Mouse (Mus musculus) midbrain, embryonic 11.5 days (tissue): ENCODE results near the gene Phkb. TPM values are rescaled to one million over a fixed set of nuclear protein-coding genes. Genes with fewer than 3 reads are reported as not detected.

Source experiments
- ATAC-seq: fragments of 200-750 bp; cut with Nextera tagmentation; 2 replicates; pipeline ENCODE4 v1.8.0; 2017; ENCODE audit warnings: moderate TSS enrichment, moderate library complexity; ENCODE audit not compliant: low FRiP score
- DNase-seq: peaks from one replicate; pipeline ENCODE4 v3.0.0; 2015; ENCODE audit warnings: low spot score; ENCODE audit errors: missing footprints
- H3K27ac ChIP-seq: fragments of 300-500 bp; sonication (generic); 2 replicates; pipeline ENCODE4 v1.5.1; 2014; ENCODE audit warnings: low read depth, low read length
- H3K27me3 ChIP-seq: fragments of 300-500 bp; sonication (generic); 2 replicates; pipeline ENCODE4 v1.6.1; 2014; ENCODE audit warnings: mild to moderate bottlenecking, low read length, moderate library complexity, mixed read lengths; ENCODE audit not compliant: control insufficient read depth, insufficient read depth
- H3K36me3 ChIP-seq: fragments of 300-500 bp; sonication (generic); 2 replicates; pipeline ENCODE4 v1.6.1; 2014; ENCODE audit warnings: mild to moderate bottlenecking, low read length, moderate library complexity, mixed read lengths; ENCODE audit not compliant: control insufficient read depth, insufficient read depth
- H3K4me1 ChIP-seq: fragments of 300-500 bp; sonication (generic); 2 replicates; pipeline ENCODE4 v1.6.1; 2014; ENCODE audit warnings: low read length; ENCODE audit not compliant: control insufficient read depth, insufficient read depth
- H3K4me2 ChIP-seq: fragments of 300-500 bp; sonication (generic); 2 replicates; pipeline ENCODE4 v1.6.1; 2014; ENCODE audit warnings: mild to moderate bottlenecking, moderate library complexity
- H3K4me3 ChIP-seq: fragments of 300-500 bp; sonication (generic); 2 replicates; pipeline ENCODE4 v1.5.1; 2014; ENCODE audit warnings: low read depth, low read length
- H3K9ac ChIP-seq: fragments of 300-500 bp; sonication (generic); 2 replicates; pipeline ENCODE4 v1.6.1; 2014; ENCODE audit warnings: low read length
- H3K9me3 ChIP-seq: fragments of 300-500 bp; sonication (generic); 2 replicates; pipeline ENCODE4 v1.6.1; 2016; ENCODE audit warnings: low read length; ENCODE audit not compliant: control insufficient read depth
- WGBS: fragments of 180-500 bp; shearing (Covaris S2); extraction: QIAGEN DNeasy Blood & Tissue Kit; methylation state at CpG from one replicate; pipeline ENCODE4 v1.1.7; 2014; 5-methylcytosine and 5-hydroxymethylcytosine counted together
- polyA plus RNA-seq: library from polyadenylated mRNA; unstranded; fragments of >200 nt; fragmentation: Nextera tagmentation; extraction: Ambion mirVana; gene quantifications from 2 replicates; pipeline ENCODE4 v1.2.1, GENCODE M21; 2014

Phkb gene
- polyA plus RNA-seq, 1 experiment from 2014 or later, result 49.1 TPM

DNA sequence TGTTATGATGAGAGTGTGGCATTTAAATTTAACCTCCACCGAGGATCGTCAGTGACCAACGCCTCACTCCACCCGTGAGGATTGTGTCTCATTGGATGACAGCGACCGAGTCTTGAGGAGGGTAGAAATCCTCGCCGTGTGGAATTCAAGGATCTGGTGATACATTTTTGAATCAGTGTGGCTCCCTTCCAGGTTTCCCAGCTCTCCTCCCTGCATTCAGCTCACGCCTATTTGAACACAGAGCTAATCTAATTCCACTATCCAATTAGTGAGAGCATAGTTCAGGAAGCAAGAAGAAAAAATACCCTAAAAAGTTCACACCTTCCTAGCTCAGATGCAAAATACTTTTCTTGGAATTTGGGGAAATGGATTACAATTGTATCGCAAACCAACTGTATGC is 249.9 kb downstream of the Phkb start:
- Histone ChIP-seq H3K4me3 (no peak overlapping the region), H3K36me3 (no peaks in the 10 kb centered on the region), H3K9me3 (no peaks in the 10 kb centered on the region), H3K9ac (no peak overlapping the region), H3K4me2 (no peak overlapping the region), H3K4me1 (no peaks in the 10 kb centered on the region), H3K27ac (no peak overlapping the region), H3K27me3 (no peaks in the 10 kb centered on the region)
- DNase-seq (no peak), ATAC-seq (no peak)
- 80% methylated on average over 10 of the region's 10 CpGs for WGBS

Other genes starting within 250 kb of the Phkb start
- 35.0 and 37.4 TPM in 2 replicates for gene Neto2, start 140.0 kb upstream of the Phkb start, polyA plus RNA-seq
- 105 and 118 TPM in 2 replicates for gene Itfg1, start within 50 bp of the Phkb start, polyA plus RNA-seq